Mouse (Mus musculus): ENCODE measurements around the gene Vps8. TPM values are rescaled to one million over a fixed set of nuclear protein-coding genes. Genes with fewer than 3 reads are reported as not detected.

The Vps8 gene
- polyA plus RNA-seq, 1 experiment from 2014 or later: 21.4 TPM

DNA sequence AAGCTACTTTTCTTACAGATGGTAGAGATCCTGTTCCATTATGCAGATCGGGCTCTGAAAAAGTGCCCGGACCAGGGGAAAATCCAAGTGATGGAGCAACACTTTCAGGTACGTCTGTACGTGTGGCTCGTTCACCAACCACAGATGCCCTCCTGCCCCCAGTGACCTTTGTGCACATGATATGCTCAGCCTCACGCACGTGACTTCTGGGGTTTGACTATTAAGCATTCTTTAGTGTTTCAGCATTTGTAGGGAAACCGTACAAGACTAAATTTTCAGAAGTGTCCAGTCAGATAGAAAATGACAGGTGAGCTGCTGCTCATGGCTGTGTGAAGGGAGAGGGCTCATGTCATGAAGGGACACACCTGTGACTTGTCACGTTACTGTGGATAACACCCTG is 55.5 kb downstream of the Vps8 start:
- H3K36me3 ChIP-seq: peaks cover 27% of the 10 kb centered on the region; the same call in 1 of the 2 replicates
- ATAC-seq (replicated peaks; ENCODE audit: insufficient number of reproducible peaks, insufficient read depth, low FRiP score, low read depth): no peak

DNA sequence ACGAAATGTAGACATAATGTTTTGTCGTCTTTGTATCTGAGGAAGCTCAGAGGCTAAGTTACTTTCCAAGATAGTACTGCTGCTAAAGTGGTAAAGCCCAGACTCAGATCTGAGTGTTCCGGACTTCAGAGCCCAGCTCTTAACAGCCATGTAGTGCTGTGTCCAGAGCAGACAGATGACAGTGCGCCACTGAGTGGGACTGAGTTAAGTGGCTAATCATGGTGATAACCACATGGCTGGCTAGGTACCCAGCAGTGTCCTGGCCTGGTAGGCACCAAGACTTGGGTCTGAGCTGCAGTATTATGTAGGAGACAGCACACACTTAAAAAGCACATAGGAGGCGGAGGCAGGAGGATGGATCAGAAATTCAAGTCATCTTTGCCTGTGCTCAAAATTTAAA is 60.9 kb downstream of the Vps8 start:
- WGBS: 67% methylated on average over 5 of the region's 5 CpGs
- H3K4me2 ChIP-seq: no peak overlapping the region

More for the DNA sequence above, 55.5 kb downstream of the Vps8 start:
- Histone ChIP-seq H3K4me3 (no peak overlapping the region), H3K9me3 (replicated peaks) (no peaks in the 10 kb centered on the region), H3K27ac (no peak overlapping the region), H3K27me3 (no peaks in the 10 kb centered on the region), H3K4me1 (replicated peaks) (no peaks in the 10 kb centered on the region; the same call in 1 of the 2 replicates), H3K9ac (no peak overlapping the region), H3K4me2 (no peak overlapping the region)
- WGBS: 81% methylated on average over 9 of the region's 9 CpGs

DNA sequence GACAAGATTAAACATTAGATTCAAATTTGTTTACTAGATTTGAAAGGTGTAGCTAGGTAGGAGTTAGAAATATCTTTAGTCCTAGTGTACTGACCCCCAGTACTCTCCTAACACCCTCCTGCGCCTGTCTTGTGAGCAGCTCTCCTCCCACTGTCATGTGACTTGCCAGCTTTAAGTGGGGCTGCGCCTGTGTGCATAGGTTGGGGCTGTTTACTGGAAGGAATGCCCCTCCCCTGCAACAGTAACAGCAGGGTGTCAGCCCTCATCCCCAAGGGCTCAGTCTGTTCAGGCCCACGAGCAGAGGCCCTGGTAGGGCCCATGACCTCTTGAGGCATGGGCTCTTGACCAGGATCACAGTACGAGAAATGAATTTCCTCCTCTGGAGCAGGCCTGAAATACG is 62.8 kb downstream of the Vps8 start:
- Histone ChIP-seq H3K4me3 (no peak overlapping the region), H3K9me3 (replicated peaks) (no peaks in the 10 kb centered on the region), H3K4me2 (no peak overlapping the region), H3K4me1 (replicated peaks) (no peaks in the 10 kb centered on the region), H3K27ac (no peak overlapping the region), H3K9ac (no peak overlapping the region), H3K27me3 (no peaks in the 10 kb centered on the region), H3K36me3 (no peaks in the 10 kb centered on the region; the same call in 1 of the 2 replicates)
- ATAC-seq (replicated peaks; ENCODE audit: insufficient number of reproducible peaks, insufficient read depth, low FRiP score, low read depth): no peak
- WGBS: 57% methylated on average over 5 of the region's 5 CpGs

More for the DNA sequence above, 60.9 kb downstream of the Vps8 start:
- Histone ChIP-seq H3K9me3 (replicated peaks) (no peaks in the 10 kb centered on the region), H3K4me1 (replicated peaks) (no peaks in the 10 kb centered on the region), H3K9ac (no peak overlapping the region), H3K36me3 (peaks cover 7% of the 10 kb centered on the region; the same call in 1 of the 2 replicates), H3K27ac (no peak overlapping the region), H3K4me3 (no peak overlapping the region), H3K27me3 (no peaks in the 10 kb centered on the region)
- no peak for ATAC-seq (replicated peaks; ENCODE audit: insufficient number of reproducible peaks, insufficient read depth, low FRiP score, low read depth)

DNA sequence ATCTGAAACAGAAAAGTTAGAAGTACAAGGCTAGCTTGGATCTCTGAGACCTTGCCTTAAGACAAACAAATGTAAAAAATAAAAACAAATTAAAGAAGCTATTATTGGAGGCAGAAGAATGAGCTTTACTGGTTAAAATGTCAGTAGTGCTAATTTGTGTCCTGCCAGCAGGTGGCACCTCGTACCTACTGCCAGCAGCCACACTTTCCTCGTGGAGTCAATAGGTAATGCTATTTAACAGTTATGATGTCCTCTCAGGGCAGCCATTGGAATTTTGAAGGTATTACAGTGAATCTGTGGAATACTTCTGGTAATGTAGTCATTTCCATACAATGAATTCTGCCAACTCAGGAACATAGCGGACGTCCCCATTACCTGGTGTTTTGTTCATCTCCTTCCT is 65.5 kb downstream of the Vps8 start:
- Histone ChIP-seq H3K27ac (no peak overlapping the region), H3K4me2 (no peak overlapping the region), H3K4me3 (no peak overlapping the region), H3K36me3 (no peaks in the 10 kb centered on the region), H3K9ac (no peak overlapping the region), H3K9me3 (replicated peaks) (no peaks in the 10 kb centered on the region), H3K4me1 (replicated peaks) (no peaks in the 10 kb centered on the region), H3K27me3 (no peaks in the 10 kb centered on the region)
- no peak for ATAC-seq (replicated peaks; ENCODE audit: insufficient number of reproducible peaks, insufficient read depth, low FRiP score, low read depth)
- WGBS: 47% methylated on average over 4 of the region's 4 CpGs

DNA sequence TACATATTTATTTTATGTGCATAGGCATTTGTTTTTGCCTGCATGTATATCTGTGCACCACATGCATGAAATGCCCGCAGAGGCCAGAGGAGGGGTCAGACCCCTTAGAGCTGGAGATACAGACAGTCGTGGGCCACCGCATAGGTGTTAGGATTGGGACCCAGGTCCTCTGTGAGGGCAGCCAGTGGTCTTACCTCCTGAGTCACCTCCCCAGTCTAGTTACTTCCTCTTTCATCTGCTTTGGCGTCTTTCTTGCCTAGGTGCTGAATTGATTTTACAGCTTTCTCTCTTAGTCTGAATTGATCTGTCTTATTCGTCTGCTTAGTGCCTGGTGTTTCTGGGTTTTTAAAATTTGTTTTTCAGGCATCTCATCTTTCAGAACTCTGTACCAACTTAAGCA is 69.4 kb downstream of the Vps8 start:
- H3K27me3 ChIP-seq: no peaks in the 10 kb centered on the region
- no peak overlapping the region for H3K4me2 ChIP-seq
- ATAC-seq (replicated peaks; ENCODE audit: insufficient number of reproducible peaks, insufficient read depth, low FRiP score, low read depth): no peak
- WGBS: 71% methylated on average over 5 of the region's 5 CpGs
- H3K36me3 ChIP-seq: no peaks in the 10 kb centered on the region
- H3K4me3 ChIP-seq: no peak overlapping the region
- no peaks in the 10 kb centered on the region for H3K9me3 ChIP-seq (replicated peaks)
- no peak overlapping the region for H3K9ac ChIP-seq
- H3K27ac ChIP-seq: no peak overlapping the region
- H3K4me1 ChIP-seq (replicated peaks): peaks cover 10% of the 10 kb centered on the region

DNA sequence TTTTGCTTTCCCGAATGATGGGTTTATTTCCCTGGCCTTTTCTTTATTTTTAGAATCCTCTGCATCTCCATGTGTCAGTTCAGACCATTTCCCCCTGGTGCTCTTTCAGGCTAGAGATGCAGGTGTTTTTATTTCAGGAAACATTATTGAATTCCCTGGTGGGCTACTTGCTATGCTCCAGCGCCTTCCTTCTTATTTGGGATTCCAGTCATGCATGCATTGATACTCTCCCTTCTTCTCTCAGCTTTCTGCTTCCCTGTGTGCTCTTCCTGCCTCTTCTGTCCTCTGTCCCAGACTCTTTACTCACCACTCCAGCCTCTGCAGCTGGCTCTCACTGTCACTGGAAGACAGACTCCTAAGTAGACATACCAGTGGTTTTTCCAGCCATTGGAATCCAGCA is 70.0 kb downstream of the Vps8 start:
- ATAC-seq (replicated peaks; ENCODE audit: insufficient number of reproducible peaks, insufficient read depth, low FRiP score, low read depth): no peak

DNA sequence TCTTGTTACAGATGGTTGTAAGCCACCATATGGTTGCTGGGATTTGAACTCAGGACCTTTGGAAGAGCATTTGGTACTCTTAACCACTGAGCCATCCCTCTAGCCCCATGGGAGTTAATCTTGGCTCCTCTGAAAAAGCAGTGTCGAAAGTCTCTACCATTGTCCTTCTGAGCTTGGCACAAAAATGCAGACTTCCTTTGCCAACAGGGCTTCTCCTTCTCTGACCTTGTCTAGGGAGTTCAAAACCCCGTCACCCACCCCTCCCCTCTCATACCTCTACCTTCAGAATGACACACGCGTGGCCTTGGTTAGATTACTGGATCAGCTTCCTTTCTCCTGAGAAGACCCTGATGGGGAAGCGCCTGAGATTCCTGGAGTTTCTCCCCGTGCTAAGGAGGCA is 71.8 kb downstream of the Vps8 start:
- H3K36me3 ChIP-seq: no peaks in the 10 kb centered on the region
- 92% methylated on average over 6 of the region's 6 CpGs for WGBS
- no peak for ATAC-seq (replicated peaks; ENCODE audit: insufficient number of reproducible peaks, insufficient read depth, low FRiP score, low read depth)

More for the DNA sequence above, 70.0 kb downstream of the Vps8 start:
- 64% methylated on average over 2 of the region's 2 CpGs for WGBS
- Histone ChIP-seq H3K4me1 (replicated peaks) (peaks cover 13% of the 10 kb centered on the region), H3K4me2 (no peak overlapping the region), H3K9me3 (replicated peaks) (no peaks in the 10 kb centered on the region), H3K27me3 (no peaks in the 10 kb centered on the region), H3K27ac (no peak overlapping the region), H3K36me3 (no peaks in the 10 kb centered on the region), H3K4me3 (no peak overlapping the region), H3K9ac (no peak overlapping the region)

DNA sequence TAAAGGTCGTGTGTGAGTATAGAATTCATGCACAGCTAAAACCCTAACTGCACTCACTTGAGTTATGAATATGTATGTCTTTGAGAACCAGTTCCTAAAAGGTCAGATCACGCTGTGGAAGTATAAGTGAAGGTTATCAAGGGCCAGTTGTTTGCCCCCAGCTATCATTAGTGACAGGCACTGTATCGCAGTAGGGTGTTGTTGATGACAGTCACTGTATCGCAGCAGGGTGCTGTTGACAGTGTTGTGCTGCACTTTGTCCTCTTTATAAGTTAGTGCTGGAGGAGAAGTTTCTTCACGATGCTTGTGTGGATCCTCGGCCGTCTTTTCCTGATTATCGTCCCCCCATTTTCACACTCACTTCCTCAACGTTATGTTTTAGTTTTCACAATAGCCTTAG is 73.9 kb downstream of the Vps8 start:
- ATAC-seq (replicated peaks; ENCODE audit: insufficient number of reproducible peaks, insufficient read depth, low FRiP score, low read depth): no peak
- no peaks in the 10 kb centered on the region for H3K27me3 ChIP-seq
- H3K36me3 ChIP-seq: no peaks in the 10 kb centered on the region
- 0 out of 2 replicates have a peak overlapping the region, but pooled peaks have one; percentile 2 for H3K9ac ChIP-seq
- peaks cover 33% of the 10 kb centered on the region for H3K4me1 ChIP-seq (replicated peaks)
- no peak overlapping the region for H3K4me3 ChIP-seq
- 41% methylated on average over 9 of the region's 9 CpGs for WGBS
- no peak overlapping the region for H3K4me2 ChIP-seq
- peak overlapping the region; percentile 90 for H3K27ac ChIP-seq
- H3K9me3 ChIP-seq (replicated peaks): no peaks in the 10 kb centered on the region

More for the DNA sequence above, 71.8 kb downstream of the Vps8 start:
- H3K4me2 ChIP-seq: no peak overlapping the region
- H3K4me1 ChIP-seq (replicated peaks): peaks cover 27% of the 10 kb centered on the region
- H3K4me3 ChIP-seq: no peak overlapping the region
- no peaks in the 10 kb centered on the region for H3K9me3 ChIP-seq (replicated peaks)
- H3K27me3 ChIP-seq: no peaks in the 10 kb centered on the region
- H3K9ac ChIP-seq: no peak overlapping the region
- H3K27ac ChIP-seq: no peak overlapping the region

DNA sequence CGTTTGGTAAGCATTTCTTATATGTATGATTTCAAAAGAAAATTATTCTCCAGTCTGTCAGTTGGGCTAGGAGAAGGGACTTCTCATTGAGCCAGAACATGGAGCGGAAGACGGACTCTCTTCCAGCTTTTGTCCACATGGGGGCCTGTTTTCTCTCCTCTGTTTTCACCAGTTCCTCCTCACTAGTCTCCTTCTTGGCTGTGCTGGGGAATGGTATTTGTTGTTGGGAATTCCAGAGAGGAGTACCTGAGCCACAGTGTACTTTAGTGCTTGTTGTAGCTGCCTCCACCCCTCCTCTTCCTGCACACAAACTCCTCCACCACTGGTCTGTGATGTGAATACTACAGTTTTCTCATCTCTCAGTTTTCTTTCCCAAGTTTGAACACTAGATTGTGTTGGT is 74.7 kb downstream of the Vps8 start:
- H3K27me3 ChIP-seq: no peaks in the 10 kb centered on the region
- H3K27ac ChIP-seq: peak overlapping the region; percentile 90
- peaks cover 33% of the 10 kb centered on the region for H3K4me1 ChIP-seq (replicated peaks)
- H3K36me3 ChIP-seq: no peaks in the 10 kb centered on the region
- no peak overlapping the region for H3K4me3 ChIP-seq
- H3K9ac ChIP-seq: no peak overlapping the region
- H3K9me3 ChIP-seq (replicated peaks): no peaks in the 10 kb centered on the region
- H3K4me2 ChIP-seq: no peak overlapping the region
- no peak for ATAC-seq (replicated peaks; ENCODE audit: insufficient number of reproducible peaks, insufficient read depth, low FRiP score, low read depth)
- 46% methylated on average over 3 of the region's 3 CpGs for WGBS

DNA sequence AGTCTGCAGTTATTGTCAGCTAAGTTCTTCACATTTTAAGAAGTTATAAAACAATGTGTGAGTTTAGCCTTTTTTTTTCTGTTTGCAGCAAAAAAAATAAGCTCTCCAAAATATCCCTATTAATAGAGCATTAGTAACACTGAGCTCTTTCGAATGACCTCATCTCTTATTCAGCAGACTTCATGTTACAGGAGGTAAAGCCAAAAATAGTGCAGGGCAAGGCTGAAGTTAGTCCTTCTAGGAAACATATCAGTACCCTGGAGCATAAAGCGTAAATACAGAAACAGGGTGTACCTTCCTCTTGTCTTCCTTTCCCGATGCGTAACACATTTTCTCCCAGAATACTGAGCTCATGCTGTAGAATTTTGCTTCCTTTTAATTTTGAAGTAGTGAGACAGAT is 76.1 kb downstream of the Vps8 start:
- Histone ChIP-seq H3K9me3 (replicated peaks) (no peaks in the 10 kb centered on the region), H3K4me1 (replicated peaks) (peaks cover 33% of the 10 kb centered on the region), H3K4me3 (no peak overlapping the region), H3K4me2 (peak overlapping the region; percentile 27), H3K27ac (peak overlapping the region; percentile 90), H3K9ac (no peak overlapping the region), H3K36me3 (no peaks in the 10 kb centered on the region), H3K27me3 (no peaks in the 10 kb centered on the region)
- WGBS: 15% methylated on average over 4 of the region's 4 CpGs
- peak; percentile 84 for ATAC-seq (replicated peaks; ENCODE audit: insufficient number of reproducible peaks, insufficient read depth, low FRiP score, low read depth)

DNA sequence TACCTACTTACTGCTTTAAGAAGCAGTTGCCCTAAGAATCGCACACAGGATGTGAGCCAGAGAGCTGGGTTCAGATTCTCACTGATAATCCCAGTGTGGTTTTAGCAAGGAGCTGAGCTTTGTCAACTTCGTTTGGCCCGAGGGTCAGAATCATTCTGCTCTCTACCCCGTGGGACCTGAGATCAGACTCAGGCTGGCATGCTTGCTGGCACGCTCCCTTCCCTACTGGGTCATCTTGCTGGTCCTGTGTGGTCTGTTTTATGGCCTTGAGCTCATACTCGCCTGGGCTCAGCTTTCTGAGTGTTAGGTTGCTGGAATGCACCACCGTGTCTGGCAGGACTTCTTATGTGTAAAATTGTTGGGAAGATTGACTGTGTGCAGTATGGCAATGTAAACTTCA is 76.7 kb downstream of the Vps8 start:
- H3K4me2 ChIP-seq: peak overlapping the region; percentile 27

DNA sequence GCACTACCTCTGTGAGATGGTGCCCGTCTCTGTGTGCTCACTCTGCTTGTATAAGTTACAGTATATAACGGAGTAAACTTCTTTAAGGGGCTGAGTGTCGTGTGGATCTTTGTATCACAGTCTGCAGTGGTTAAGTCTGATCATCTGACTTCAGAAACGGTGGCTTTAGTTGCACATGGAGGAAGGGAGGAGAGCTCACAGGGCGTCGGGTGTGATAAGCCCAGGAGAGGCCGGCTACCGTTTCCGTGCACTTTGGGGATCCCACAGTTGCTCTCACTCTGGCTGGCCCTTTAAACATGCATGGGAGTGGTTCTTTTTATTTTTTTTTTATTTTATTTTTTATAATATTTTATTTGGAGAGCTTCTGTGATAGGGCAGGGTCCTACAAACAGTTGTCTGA is 95.9 kb downstream of the Vps8 start:
- no peaks in the 10 kb centered on the region for H3K27me3 ChIP-seq
- peaks cover 3% of the 10 kb centered on the region for H3K36me3 ChIP-seq
- H3K4me2 ChIP-seq: no peak overlapping the region
- H3K27ac ChIP-seq: 0 out of 2 replicates have a peak overlapping the region, but pooled peaks have one; percentile 34
- peaks cover 9% of the 10 kb centered on the region for H3K4me1 ChIP-seq (replicated peaks)
- H3K4me3 ChIP-seq: no peak overlapping the region
- WGBS: 69% methylated on average over 9 of the region's 9 CpGs
- H3K9me3 ChIP-seq (replicated peaks): no peaks in the 10 kb centered on the region
- no peak for ATAC-seq (replicated peaks; ENCODE audit: insufficient number of reproducible peaks, insufficient read depth, low FRiP score, low read depth)
- H3K9ac ChIP-seq: no peak overlapping the region

More for the DNA sequence above, 76.7 kb downstream of the Vps8 start:
- Histone ChIP-seq H3K4me1 (replicated peaks) (peaks cover 33% of the 10 kb centered on the region), H3K27ac (peak overlapping the region; percentile 90), H3K27me3 (no peaks in the 10 kb centered on the region), H3K4me3 (no peak overlapping the region), H3K9ac (no peak overlapping the region), H3K36me3 (no peaks in the 10 kb centered on the region), H3K9me3 (replicated peaks) (no peaks in the 10 kb centered on the region)
- no peak for ATAC-seq (replicated peaks; ENCODE audit: insufficient number of reproducible peaks, insufficient read depth, low FRiP score, low read depth)
- WGBS: 49% methylated on average over 7 of the region's 7 CpGs

All from heart, embryonic 15.5 days (tissue).